Mouse (Mus musculus) left cerebral cortex, postnatal 14 days (tissue): ENCODE results near the gene Cyp2d26. TPM values are rescaled to one million over a fixed set of nuclear protein-coding genes. Genes with fewer than 3 reads are reported as not detected.

ENCODE experiments used
- DNase-seq, 2 experiments: peaks; one replicate each; pipeline ENCODE4 v3.0.0; 2021 to 2022; ENCODE audit warnings: low spot score in 2 of 2, mixed read lengths in 1 of 2
- intact Hi-C: fragments of 180-260 bp; cut with DNase I; formaldehyde crosslinking; loops from one replicate; pipeline ENCODE4 v1.15.1; 2025
- long read RNA-seq, 2 experiments: library from polyadenylated mRNA; stranded (forward); transcript quantifications; one replicate each; pipeline ENCODE4 v2.0.0; 2021
- total RNA-seq, 2 experiments: library from RNA; stranded (reverse); gene quantifications; 2 replicates each; pipeline ENCODE4 v1.2.3; 2021

Gene Cyp2d26
- total RNA-seq = not detected
- long read RNA-seq, experiment 1 = 0 reads
- long read RNA-seq, experiment 2 = 0 reads

- intact Hi-C loops = no loop called here
- DNase-seq = no peak
Observed at GRCm38 (mm10) chr15:82794277-82794676, at the start of gene Cyp2d26. Gene Cyp2d26, minus strand, starts transcription at chr15:82794294.

GRCm38 (mm10) chr15:82839146-82839545 is 45.1 kb upstream of the Cyp2d26 start:
- DNase-seq = no peak
- intact Hi-C loops = no loop called here

DNA sequence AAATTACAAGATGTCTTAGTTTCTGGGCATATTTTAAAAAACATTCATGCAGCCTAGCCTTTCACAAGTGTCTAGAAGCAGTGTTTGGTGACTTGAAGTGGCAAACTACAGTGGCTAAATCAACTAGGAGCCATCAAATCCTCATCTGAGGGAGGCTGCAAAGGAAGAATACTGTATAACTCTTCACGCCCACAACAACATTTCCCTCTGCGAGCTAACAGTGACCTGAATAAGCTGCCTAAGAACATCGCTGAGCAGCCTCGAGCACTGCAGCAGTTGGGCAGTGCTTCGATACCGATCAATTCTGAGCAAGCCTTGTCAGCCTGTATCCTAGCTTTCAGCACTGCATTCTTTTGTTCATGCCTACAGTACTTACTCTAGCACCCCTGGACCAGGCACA is 35.8 kb upstream of the Cyp2d26 start:
- intact Hi-C loops = no loop called here
- no peak for DNase-seq

GRCm38 (mm10) chr15:82825866-82826265 is 31.8 kb upstream of the Cyp2d26 start:
- DNase-seq = no peak

DNA sequence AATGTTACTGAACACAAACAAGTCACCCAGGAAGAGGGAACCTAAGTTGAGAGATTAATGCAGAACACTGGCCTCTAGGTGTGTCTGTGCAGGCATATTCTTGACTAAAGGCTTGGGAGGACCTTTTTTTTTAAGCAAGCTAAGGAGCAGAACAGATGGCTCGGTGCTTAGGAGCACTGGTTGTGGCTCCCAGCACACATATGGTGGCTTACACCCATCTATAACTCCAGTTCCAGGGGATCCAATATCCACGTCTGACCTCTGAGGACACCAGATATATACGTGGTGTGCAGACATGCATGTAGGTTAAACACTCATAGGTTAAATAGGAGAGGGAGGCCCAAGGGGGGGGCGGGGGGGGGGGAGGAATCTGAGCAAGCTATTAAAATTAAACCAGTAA is 28.3 kb upstream of the Cyp2d26 start:
- intact Hi-C loops = no loop called here
- no peak for DNase-seq

More at GRCm38 (mm10) chr15:82825866-82826265, 31.8 kb upstream of the Cyp2d26 start:
- intact Hi-C loops = no loop called here

DNA sequence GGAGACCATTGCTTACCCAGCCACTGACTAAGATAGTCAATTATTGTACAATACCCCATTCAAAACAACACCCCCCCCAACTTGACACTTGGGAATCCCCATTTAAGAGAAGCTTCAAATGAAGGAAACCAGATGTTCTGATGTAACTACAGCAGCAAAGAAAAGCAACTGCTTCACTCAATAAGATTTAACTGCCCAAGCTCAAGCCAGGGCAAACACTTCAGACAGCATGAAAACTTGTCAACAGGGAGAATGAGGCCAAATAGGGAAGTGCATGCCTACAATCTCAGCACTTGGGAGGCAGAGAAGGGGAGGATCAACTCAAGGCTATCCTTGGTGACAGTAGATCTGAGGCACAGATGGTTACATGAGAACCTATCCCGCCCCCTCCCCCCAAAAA is 27.6 kb upstream of the Cyp2d26 start:
- intact Hi-C loops = no loop called here
- DNase-seq = no peak

GRCm38 (mm10) chr15:82815296-82815695 is 21.2 kb upstream of the Cyp2d26 start:
- intact Hi-C loops = loop anchor here (10.0 kb wide), 1 partner anchor 700 kb away; the partner anchor contains the start of gene Ttll1
- no peak for DNase-seq

GRCm38 (mm10) chr15:82814806-82815205 is 20.7 kb upstream of the Cyp2d26 start:
- peak; percentile 59 for DNase-seq
- intact Hi-C loops = loop anchor here (5.0 to 10.0 kb wide), 3 partner anchors 82 to 700 kb away; partner anchors contain the start of gene Ttll1

GRCm38 (mm10) chr15:82814321-82814720 is 20.2 kb upstream of the Cyp2d26 start:
- no peak for DNase-seq
- intact Hi-C loops = loop anchor here (5.0 to 10.0 kb wide), 3 partner anchors 83 to 700 kb away; partner anchors contain the start of gene Ttll1

DNA sequence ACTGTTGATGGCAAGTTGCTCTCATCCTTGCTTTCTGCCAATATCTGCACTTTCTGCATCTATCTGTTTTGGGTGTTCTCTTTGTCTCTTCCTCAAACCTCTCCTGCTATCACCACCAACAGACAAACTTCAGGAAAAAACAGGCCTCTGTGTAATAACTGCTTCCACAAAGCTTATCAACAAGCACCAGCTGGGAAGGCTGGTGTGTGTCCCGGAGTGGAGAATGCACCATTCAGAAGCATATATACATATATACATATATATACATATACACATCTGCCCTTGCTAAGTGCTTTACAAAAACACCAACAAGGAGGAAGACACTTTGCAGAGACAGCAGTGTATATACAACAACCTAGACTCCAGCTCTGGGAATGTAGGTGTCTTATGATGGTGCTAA is 16.5 kb upstream of the Cyp2d26 start:
- DNase-seq = no peak
- intact Hi-C loops = loop anchor here (5.0 to 10.0 kb wide), 3 partner anchors 87 to 704 kb away; partner anchors contain the start of gene Ttll1

- intact Hi-C loops = loop anchor here (5.0 to 10.0 kb wide), 2 partner anchors 313 to 395 kb away; partner anchors contain the start of gene Rrp7a
Observed at GRCm38 (mm10) chr15:82809511-82809910, 15.4 kb upstream of the Cyp2d26 start.

DNA sequence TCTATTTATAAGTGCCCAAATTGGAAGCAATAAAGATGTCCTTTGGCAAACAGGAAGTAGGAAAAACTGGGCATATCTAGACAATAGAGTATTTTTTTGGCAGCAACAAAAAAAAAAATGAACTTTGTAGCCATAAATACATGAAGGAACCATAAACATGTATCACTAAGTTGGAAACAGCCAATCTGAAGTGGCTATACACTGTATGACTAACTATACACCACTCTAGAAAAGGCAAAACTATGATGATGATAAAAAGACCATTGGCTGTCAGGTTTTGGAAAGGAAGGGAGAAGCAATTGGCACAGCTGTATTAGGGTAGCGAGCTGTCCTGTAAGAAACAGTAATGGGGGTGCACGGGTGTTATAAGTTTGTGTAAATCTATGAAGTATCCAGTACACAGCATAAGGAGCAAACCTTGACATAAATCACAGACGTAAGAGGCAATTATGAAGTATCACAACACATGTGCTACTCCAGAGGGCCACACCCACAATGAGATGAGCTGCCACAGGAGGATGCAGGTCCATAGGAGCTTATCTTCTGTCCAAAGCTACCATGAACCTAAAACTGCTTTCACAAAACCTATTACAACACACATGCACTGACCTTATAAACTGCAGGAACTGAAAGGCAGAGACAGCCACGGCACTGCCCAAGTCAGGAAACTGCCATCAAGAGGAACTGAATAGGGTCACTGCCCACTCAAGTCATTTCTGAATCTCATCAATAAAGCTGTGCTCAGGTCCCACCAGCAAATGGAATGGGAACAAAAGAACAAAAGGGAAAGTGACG is 13.1 kb upstream of the Cyp2d26 start:
- intact Hi-C loops = loop anchor here (5.0 to 10.0 kb wide), 2 partner anchors 315 to 398 kb away; partner anchors contain the start of gene Rrp7a
- DNase-seq = no peak

More at GRCm38 (mm10) chr15:82809511-82809910, 15.4 kb upstream of the Cyp2d26 start:
- DNase-seq = no peak

DNA sequence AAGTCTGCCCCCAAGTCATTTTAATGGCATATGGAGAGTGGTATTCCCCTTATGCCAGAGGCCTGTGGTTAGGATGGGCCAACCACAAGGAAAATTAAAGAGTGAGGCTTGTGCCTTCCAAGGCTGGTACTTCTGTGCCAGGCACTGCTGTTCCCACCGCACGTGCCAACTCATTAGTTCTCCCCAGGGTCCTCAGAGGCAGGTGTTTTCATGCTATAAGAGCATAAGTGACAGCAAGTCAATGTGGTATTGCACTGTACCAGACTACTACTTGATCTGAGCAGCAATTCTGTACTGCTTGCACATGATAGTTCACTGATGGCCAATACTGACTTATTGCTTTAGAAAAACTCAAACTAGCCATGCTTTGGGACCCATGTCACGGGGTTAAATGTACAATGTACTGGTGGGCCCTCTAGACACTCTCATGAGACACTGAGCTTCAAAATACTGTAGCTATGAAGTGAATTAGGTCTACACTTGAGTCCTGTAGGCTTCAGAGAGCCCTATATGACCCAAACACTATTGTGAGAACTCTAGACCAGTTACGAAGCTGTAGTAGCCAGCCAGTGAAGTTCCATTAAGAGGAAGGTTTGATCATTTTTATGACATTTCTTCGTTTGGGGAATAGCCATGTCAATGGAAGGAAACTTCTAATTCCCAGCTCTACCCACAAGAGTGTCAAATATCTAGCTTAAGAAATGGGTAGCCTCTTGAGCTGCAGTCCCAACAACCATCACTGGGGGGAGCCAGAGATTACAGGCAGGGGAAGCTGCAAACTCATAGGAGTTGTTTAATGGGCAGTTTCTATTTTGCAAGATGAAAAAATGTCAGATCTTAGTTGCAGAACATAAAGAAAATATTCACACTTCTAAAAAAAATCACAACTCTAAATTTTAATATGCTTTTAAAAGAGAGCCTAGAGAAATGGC is 10.9 kb upstream of the Cyp2d26 start:
- peak; percentile 84 to 91 for DNase-seq
- intact Hi-C loops = loop anchor here (5.0 to 10.0 kb wide), 2 partner anchors 317 to 400 kb away; partner anchors contain the start of gene Rrp7a

DNA sequence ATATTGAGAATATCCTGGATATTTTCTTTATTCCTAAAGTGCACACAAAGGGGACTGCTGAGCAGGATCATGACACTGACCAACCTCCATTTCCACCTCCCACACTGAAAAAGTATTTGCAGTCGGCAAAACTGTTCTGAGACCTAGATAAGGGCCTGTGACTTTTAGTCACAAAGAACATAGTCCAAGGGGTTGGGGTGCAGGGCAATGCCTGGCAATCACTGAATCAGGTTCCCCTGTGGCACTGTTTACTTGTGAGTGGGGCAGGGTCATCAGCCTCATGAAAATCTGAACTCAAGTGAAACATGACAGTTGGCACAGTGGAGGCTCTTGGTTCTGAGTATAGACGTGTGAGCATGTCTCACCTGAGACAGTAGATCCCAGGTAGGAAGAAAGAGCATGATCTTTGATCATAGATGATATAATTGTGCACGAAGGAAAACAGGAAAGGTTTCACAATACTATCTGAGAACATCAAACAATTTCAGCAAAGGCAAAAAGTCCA is 1.9 kb upstream of the Cyp2d26 start:
- intact Hi-C loops = no loop called here
- DNase-seq = no peak

DNA sequence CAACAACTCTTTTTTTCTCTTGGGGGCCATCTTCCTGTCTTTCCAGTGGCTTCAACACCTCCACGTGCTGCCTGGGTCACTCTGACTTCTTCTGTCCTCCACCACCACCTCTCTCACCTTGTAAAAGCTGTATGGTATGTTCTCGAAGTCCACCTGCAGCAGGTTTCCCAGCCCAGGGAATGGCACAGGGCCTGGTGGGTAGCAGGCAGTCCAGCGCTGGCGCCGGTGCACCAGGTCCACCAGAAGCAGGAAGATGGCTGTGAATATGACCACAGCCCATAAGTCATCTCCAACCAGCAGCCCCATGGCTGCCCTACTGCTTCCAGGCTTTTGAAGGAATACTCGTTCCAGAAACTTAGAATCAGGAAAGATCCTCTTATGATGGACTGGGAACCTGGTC is 226 bp downstream of the Cyp2d26 start:
- DNase-seq = no peak
- intact Hi-C loops = no loop called here

DNA sequence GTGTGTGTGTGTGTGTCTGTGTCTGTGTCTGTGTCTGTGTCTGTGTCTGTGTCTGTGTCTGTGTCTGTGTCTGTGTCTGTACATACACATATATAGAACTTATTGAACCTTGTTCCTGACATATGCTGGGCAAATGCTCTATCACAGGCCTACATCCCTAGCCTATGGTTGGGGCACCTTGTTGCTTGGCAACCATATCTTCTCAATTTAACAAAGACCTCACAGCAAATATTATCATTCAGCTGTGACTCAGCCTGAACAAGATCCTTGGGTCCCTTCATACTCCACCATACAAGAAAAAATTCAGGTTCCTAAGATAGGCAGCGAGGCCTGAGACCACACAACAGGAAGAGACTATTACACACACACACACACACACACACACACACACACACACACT is 640 bp downstream of the Cyp2d26 start:
- DNase-seq = no peak
- intact Hi-C loops = no loop called here

DNA sequence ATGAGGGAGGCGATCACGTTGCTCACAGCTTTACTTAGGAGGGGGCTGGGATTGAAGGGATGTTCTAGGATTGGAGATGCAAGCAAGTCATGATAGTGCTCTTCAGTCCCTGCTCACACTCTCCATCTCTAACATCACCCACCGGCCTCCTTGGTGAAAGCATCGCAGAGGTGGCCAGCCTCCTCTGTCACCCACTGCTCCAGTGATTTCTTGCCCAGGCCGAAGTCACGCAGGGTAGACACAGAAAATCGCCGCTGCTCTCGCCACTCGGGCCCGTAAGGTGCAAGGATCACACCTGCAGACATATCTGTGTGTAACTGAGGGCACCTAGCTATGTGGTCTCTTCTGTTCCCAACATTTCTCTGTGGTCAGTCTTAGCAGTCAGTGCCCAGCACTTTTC is 1.5 kb downstream of the Cyp2d26 start:
- DNase-seq = no peak
- intact Hi-C loops = no loop called here

DNA sequence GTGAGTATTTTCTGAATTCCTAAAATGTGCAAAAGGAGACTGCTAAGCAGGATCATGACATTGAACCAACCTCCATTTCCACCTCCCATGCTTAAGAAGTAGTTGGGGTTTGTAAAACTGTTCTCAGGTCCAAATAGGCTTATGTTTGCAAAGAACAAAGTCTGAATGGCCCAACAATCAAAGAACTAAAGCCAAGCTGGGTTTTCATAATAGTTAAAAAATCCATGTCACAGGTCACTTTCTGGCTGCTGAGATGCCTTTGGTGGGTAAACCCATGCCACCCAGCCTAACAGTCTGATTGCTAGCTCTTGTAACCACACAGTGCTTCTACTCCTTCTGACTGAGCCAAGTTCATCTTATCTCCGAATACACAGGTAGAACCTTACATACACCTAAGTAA is 9.5 kb downstream of the Cyp2d26 start:
- DNase-seq = no peak
- intact Hi-C loops = loop anchor here (5.0 kb wide), 1 partner anchor 102 kb away; no protein-coding TSS in a partner anchor

DNA sequence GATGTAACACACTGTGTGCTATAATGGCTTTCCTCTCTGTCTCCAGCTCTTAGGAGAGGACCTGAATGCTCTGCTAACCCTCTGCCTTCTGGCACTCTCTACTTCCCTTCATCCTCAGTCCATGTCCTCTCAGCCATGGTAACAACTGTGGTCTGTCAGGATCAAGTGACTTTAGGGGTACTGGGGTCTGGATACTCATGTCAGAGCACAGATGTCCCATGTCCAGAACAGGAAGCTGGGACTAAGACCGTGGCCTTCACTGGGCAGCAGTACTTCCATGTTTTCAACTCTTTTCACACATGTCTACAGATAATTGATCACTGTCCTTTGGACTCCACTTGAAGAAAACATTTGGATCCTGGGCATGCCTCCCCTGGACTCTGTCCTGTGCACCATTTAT is 10.3 kb downstream of the Cyp2d26 start:
- no peak for DNase-seq
- intact Hi-C loops = loop anchor here (5.0 kb wide), 1 partner anchor 101 kb away; no protein-coding TSS in a partner anchor
